Mouse (Mus musculus) small intestine, adult 2 months (tissue): ENCODE data around the gene Uvrag.

Source experiments
- CTCF ChIP-seq: fragments of 200-500 bp; IDR thresholded peaks from 2 replicates; pipeline ENCODE4 v1.5.1; 2012; ENCODE audit warnings: low read depth, mild to moderate bottlenecking, control low read depth, inconsistent platforms, low read length, moderate library complexity, mixed read lengths; ENCODE audit not compliant: insufficient replicate concordance, insufficient read length; ENCODE audit errors: extremely low read depth
- POLR2A ChIP-seq: fragments of 200-500 bp; IDR thresholded peaks from 2 replicates; pipeline ENCODE4 v1.6.1; 2012; ENCODE audit warnings: low read depth, mild to moderate bottlenecking, control low read depth, inconsistent platforms, low read length, moderate library complexity

GRCm38 (mm10) chr7:99050882-99051281 lies 90.1 kb downstream of the Uvrag start:
- no peak for TF ChIP-seq CTCF
- no peak for TF ChIP-seq POLR2A
